Mouse (Mus musculus) liver, embryonic 16.5 days (tissue): ENCODE results near the gene Mettl7a3. TPM values are rescaled to one million over a fixed set of nuclear protein-coding genes. Genes with fewer than 3 reads are reported as not detected.
"Not testable (repeated sequence)": the region's sequence is repeated elsewhere in the genome, so short reads cannot be mapped to it uniquely, and the experiment has no call there.

Source experiments
- ATAC-seq: fragments of 200-750 bp; cut with Nextera tagmentation; 2 replicates; pipeline ENCODE4 v1.8.0; 2017; ENCODE audit warnings: low read depth, mild to moderate bottlenecking, moderate number of reproducible peaks, moderate library complexity
- H3K27ac ChIP-seq: fragments of 300-500 bp; sonication (generic); 2 replicates; pipeline ENCODE4 v1.5.1; 2014; ENCODE audit warnings: mild to moderate bottlenecking, low read length
- H3K27me3 ChIP-seq: fragments of 300-500 bp; sonication (generic); 2 replicates; pipeline ENCODE4 v1.6.1; 2014; ENCODE audit warnings: low read depth, low read length, mixed read lengths; ENCODE audit not compliant: control insufficient read depth, insufficient read depth
- H3K36me3 ChIP-seq: fragments of 300-500 bp; sonication (generic); 2 replicates; pipeline ENCODE4 v1.6.1; 2014; ENCODE audit warnings: mild to moderate bottlenecking; ENCODE audit not compliant: control insufficient read depth, insufficient read depth
- H3K4me1 ChIP-seq: fragments of 300-500 bp; sonication (generic); 2 replicates; pipeline ENCODE4 v1.6.1; 2014; ENCODE audit warnings: low read depth, low read length, mixed read lengths; ENCODE audit not compliant: control insufficient read depth
- H3K4me2 ChIP-seq: fragments of 300-500 bp; sonication (generic); 2 replicates; pipeline ENCODE4 v1.6.1; 2014; ENCODE audit warnings: low read depth, low read length, mixed read lengths
- H3K4me3 ChIP-seq: fragments of 300-500 bp; sonication (generic); 2 replicates; pipeline ENCODE4 v1.5.1; 2014; ENCODE audit warnings: low read depth, mild to moderate bottlenecking, low read length
- H3K9ac ChIP-seq: fragments of 300-500 bp; sonication (generic); 2 replicates; pipeline ENCODE4 v1.6.1; 2014; ENCODE audit warnings: low read depth, low read length
- H3K9me3 ChIP-seq: fragments of 300-500 bp; sonication (generic); replicated peaks from 2 replicates; pipeline ENCODE4 v1.6.1; 2016; ENCODE audit warnings: low read length; ENCODE audit not compliant: control insufficient read depth
- WGBS: fragments of 180-500 bp; shearing (Covaris S2); extraction: QIAGEN DNeasy Blood & Tissue Kit; methylation state at CpG from one replicate; pipeline ENCODE4 v1.1.7; 2014; ENCODE audit not compliant: insufficient replicate concordance; 5-methylcytosine and 5-hydroxymethylcytosine counted together
- polyA plus RNA-seq: library from polyadenylated mRNA; unstranded; fragments of >200 nt; fragmentation: Nextera tagmentation; extraction: Ambion mirVana; gene quantifications from 2 replicates; pipeline ENCODE4 v1.2.1, GENCODE M21; 2015

Mettl7a3 gene
- polyA plus RNA-seq, 1 experiment from 2014 or later: not detected

DNA sequence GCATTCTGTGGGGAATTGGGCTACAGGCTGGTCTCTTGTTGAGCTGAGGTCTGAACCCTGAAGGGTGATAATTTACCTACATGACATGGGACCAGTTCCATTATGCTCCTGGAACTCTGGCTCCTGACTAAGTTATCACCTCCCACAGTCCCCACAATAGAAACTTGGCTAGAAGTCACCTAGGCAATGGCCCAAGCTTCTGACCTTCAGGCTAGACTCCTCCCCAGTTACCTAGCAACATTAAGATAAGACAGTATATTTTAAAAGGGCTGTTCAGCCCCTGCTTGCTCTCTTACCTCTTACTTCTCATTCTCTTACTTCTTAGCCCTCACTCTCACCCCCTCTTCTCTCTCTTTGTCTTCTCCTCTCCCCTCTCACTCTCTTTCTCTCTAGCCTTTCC lies 10.8 kb downstream of the Mettl7a3 start:
- Histone ChIP-seq H3K4me2 (no peak overlapping the region), H3K27me3 (no peaks in the 10 kb centered on the region), H3K36me3 (no peaks in the 10 kb centered on the region), H3K4me1 (no peaks in the 10 kb centered on the region; the same call in 1 of the 2 replicates), H3K9me3 (no peaks in the 10 kb centered on the region), H3K27ac (no peak overlapping the region), H3K4me3 (no peak overlapping the region), H3K9ac (no peak overlapping the region)
- no peak for ATAC-seq

- peak overlapping the region; percentile 5; the same call in 1 of the 2 replicates for H3K27ac ChIP-seq
- no peak overlapping the region for H3K4me3 ChIP-seq
- no peaks in the 10 kb centered on the region; the same call in 1 of the 2 replicates for H3K4me1 ChIP-seq
- no peak overlapping the region for H3K4me2 ChIP-seq
- no peaks in the 10 kb centered on the region for H3K27me3 ChIP-seq
- no peaks in the 10 kb centered on the region for H3K9me3 ChIP-seq
- WGBS: 56% methylated on average over 14 of the region's 14 CpGs
- no peak overlapping the region for H3K9ac ChIP-seq
- ATAC-seq: peak; percentile 87
- no peaks in the 10 kb centered on the region for H3K36me3 ChIP-seq
Observed at GRCm38 (mm10) chr15:100346761-100347160, 12.0 kb downstream of the Mettl7a3 start.

DNA sequence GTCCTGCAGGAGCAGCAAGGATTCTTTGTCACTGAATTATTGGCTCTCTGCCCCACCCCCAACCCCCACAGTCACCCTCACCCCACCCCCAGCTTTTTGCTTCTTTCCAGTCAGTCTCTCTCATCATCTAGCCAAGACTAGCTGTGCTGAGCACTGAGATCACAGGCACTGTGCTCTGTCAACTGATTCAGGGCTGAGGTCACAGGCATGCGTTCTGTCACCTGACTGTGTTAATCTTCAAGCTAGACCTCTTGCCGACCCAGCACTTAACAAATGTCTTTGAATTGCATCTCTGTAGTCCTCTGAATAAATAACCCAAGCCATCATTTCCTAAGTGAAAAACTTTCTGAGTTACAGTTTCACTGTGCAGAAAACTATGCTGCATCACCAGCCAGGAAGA lies 14.8 kb downstream of the Mettl7a3 start:
- 49% methylated on average over 2 of the region's 2 CpGs for WGBS
- no peaks in the 10 kb centered on the region for H3K36me3 ChIP-seq
- no peaks in the 10 kb centered on the region; the same call in 1 of the 2 replicates for H3K4me1 ChIP-seq
- no peak overlapping the region for H3K9ac ChIP-seq
- no peaks in the 10 kb centered on the region for H3K9me3 ChIP-seq
- H3K27ac ChIP-seq: no peak overlapping the region
- no peak overlapping the region for H3K4me3 ChIP-seq
- H3K4me2 ChIP-seq: no peak overlapping the region
- ATAC-seq: peak; percentile 31; the same call in 1 of the 2 replicates
- no peaks in the 10 kb centered on the region for H3K27me3 ChIP-seq

DNA sequence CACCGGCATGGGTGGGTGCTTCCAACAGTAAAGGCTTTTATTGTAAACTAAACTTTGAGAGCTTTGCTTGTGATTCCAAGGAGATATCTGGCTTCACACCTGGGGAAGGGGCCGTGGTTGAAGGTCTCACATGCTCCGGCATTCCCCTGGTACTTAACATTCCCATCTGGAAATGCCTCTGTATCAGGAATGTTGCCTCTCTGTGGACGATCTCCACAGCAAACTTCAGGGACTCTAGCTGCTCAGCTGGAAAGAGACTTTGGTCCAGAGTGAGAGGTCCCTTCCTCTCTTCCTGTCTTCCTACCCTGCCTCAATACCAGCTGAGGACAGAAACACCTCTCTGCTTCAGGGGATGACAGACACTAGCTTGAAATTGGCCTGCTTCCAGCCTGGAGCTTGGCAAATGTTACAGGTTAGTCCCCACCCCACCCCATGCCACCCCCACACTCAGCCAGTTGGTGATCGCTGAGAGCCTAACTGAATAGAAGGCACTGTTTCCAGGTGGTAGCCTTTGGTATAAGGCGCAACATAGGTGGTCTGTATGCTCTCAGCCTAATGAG lies 16.9 kb downstream of the Mettl7a3 start:
- 55% methylated on average over 6 of the region's 6 CpGs for WGBS
- Histone ChIP-seq H3K4me1 (no peaks in the 10 kb centered on the region; the same call in 1 of the 2 replicates), H3K4me3 (no peak overlapping the region), H3K9ac (no peak overlapping the region), H3K27ac (no peak overlapping the region), H3K9me3 (no peaks in the 10 kb centered on the region), H3K4me2 (no peak overlapping the region), H3K27me3 (no peaks in the 10 kb centered on the region), H3K36me3 (no peaks in the 10 kb centered on the region)
- no peak for ATAC-seq

GRCm38 (mm10) chr15:100352711-100353250 lies 18.1 kb downstream of the Mettl7a3 start, which contains the start of the genes Methig1 and Mettl7a2:
Methig1 (plus strand) TSS chr15:100353149.
Mettl7a2 (plus strand) TSS chr15:100353200.
- no peaks in the 10 kb centered on the region for H3K9me3 ChIP-seq
- WGBS: 77% methylated on average over 10 of the region's 10 CpGs
- H3K9ac ChIP-seq: no peak within 1 kb of the TSS
- H3K27me3 ChIP-seq: no peaks in the 10 kb centered on the region
- no peak within 1 kb of the TSS for H3K4me2 ChIP-seq
- H3K4me1 ChIP-seq: no peaks in the 10 kb centered on the region; the same call in 1 of the 2 replicates
- no peaks in the 10 kb centered on the region for H3K36me3 ChIP-seq
- no peak within 1 kb of the TSS for H3K27ac ChIP-seq
- no peak within 1 kb of the TSS for H3K4me3 ChIP-seq
- ATAC-seq: no peak

- not testable (repeated sequence) for H3K4me1 ChIP-seq, ATAC-seq, H3K4me2 ChIP-seq, H3K4me3 ChIP-seq, H3K9ac ChIP-seq, H3K27me3 ChIP-seq, H3K36me3 ChIP-seq, H3K27ac ChIP-seq, H3K9me3 ChIP-seq
- WGBS: 81% methylated on average over 10 of the region's 22 CpGs
Observed at GRCm38 (mm10) chr15:100353399-100353798, 18.7 kb downstream of the Mettl7a3 start.

- no peaks in the 10 kb centered on the region for H3K4me1 ChIP-seq
- ATAC-seq: no peak
- WGBS: 54% methylated on average over 5 of the region's 5 CpGs
Observed at GRCm38 (mm10) chr15:100355876-100356275, 21.1 kb downstream of the Mettl7a3 start.

DNA sequence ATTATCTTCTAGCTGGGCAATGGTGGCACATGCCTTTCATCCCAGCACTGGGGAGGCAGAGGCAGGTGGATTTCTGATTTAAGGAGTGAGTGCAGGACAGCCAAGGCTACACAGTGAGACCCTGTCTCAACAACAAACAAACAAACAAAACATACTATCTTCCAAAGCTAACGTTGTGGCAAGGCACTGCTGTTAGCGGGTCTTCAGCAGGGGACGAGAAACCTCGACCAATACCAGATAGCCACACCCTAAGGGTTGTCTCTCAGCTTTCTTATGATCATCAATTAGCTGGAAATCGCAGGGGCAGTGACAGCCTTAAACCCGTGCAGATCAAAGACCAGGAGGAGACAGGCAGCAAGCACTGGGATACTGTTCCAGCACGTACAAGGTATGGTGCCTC lies 29.5 kb downstream of the Mettl7a3 start, which contains the start of gene Higd1c:
Gene Higd1c, plus strand, starts transcription at position 301 of the 400 bp plus-strand sequence.
- Histone ChIP-seq H3K27ac (no peak within 1 kb of the TSS), H3K4me1 (no peaks in the 10 kb centered on the region), H3K9ac (no peak within 1 kb of the TSS), H3K9me3 (no peaks in the 10 kb centered on the region), H3K4me2 (no peak within 1 kb of the TSS), H3K4me3 (no peak within 1 kb of the TSS), H3K27me3 (no peaks in the 10 kb centered on the region), H3K36me3 (no peaks in the 10 kb centered on the region)
- ATAC-seq: no peak
- WGBS: 49% methylated on average over 7 of the region's 7 CpGs

More at GRCm38 (mm10) chr15:100355876-100356275, 21.1 kb downstream of the Mettl7a3 start:
- no peaks in the 10 kb centered on the region for H3K9me3 ChIP-seq
- no peak overlapping the region for H3K4me2 ChIP-seq
- no peaks in the 10 kb centered on the region for H3K36me3 ChIP-seq
- H3K27me3 ChIP-seq: no peaks in the 10 kb centered on the region
- H3K9ac ChIP-seq: no peak overlapping the region
- no peak overlapping the region for H3K4me3 ChIP-seq
- H3K27ac ChIP-seq: no peak overlapping the region

- not testable (repeated sequence) for H3K4me3 ChIP-seq, H3K9me3 ChIP-seq, H3K36me3 ChIP-seq, H3K4me1 ChIP-seq, H3K9ac ChIP-seq, H3K27ac ChIP-seq, ATAC-seq, H3K4me2 ChIP-seq, H3K27me3 ChIP-seq
- 81% methylated on average over 9 of the region's 9 CpGs for WGBS
Observed at GRCm38 (mm10) chr15:100365967-100366366, 31.2 kb downstream of the Mettl7a3 start.
